Mouse (Mus musculus) lung, embryonic 14.5 days (tissue): ENCODE data around the gene Myo1d. TPM values are rescaled to one million over a fixed set of nuclear protein-coding genes. Genes with fewer than 3 reads are reported as not detected.

ENCODE experiments used
- ATAC-seq: fragments of 200-750 bp; cut with Nextera tagmentation; 2 replicates; pipeline ENCODE4 v1.8.0; 2017; ENCODE audit warnings: mild to moderate bottlenecking, moderate TSS enrichment, moderate library complexity; ENCODE audit not compliant: insufficient read depth
- DNase-seq: peaks from one replicate; pipeline ENCODE4 v3.0.0-alpha.2; 2015
- H3K27ac ChIP-seq: fragments of 300-500 bp; sonication (generic); 2 replicates; pipeline ENCODE4 v1.5.1; 2014; ENCODE audit warnings: low read depth, mild to moderate bottlenecking, moderate library complexity
- H3K27me3 ChIP-seq: fragments of 300-500 bp; sonication (generic); 2 replicates; pipeline ENCODE4 v1.6.1; 2014; ENCODE audit warnings: low read length, control low read depth; ENCODE audit not compliant: insufficient read depth
- H3K36me3 ChIP-seq: fragments of 300-500 bp; sonication (generic); 2 replicates; pipeline ENCODE4 v1.6.1; 2014; ENCODE audit warnings: control low read depth; ENCODE audit not compliant: insufficient read depth
- H3K4me1 ChIP-seq: fragments of 300-500 bp; sonication (generic); 2 replicates; pipeline ENCODE4 v1.6.1; 2014; ENCODE audit warnings: antibody characterized with exemption, control low read depth; ENCODE audit not compliant: insufficient read depth
- H3K4me2 ChIP-seq: fragments of 300-500 bp; sonication (generic); 2 replicates; pipeline ENCODE4 v1.6.1; 2014; ENCODE audit warnings: mild to moderate bottlenecking
- H3K4me3 ChIP-seq: fragments of 300-500 bp; sonication (generic); 2 replicates; pipeline ENCODE4 v1.5.1; 2014; ENCODE audit warnings: low read depth, low read length
- H3K9ac ChIP-seq: fragments of 300-500 bp; sonication (generic); 2 replicates; pipeline ENCODE4 v1.6.1; 2014
- H3K9me3 ChIP-seq: fragments of 300-500 bp; sonication (generic); 2 replicates; pipeline ENCODE4 v1.6.1; 2016; ENCODE audit warnings: low read depth, low read length, control low read depth
- CTCF ChIP-seq: IDR thresholded peaks from 2 replicates; pipeline ENCODE4 v1.5.1; 2016; ENCODE audit warnings: antibody characterized with exemption, low read depth
- WGBS: fragments of 180-500 bp; shearing (Covaris S2); extraction: QIAGEN DNeasy Blood & Tissue Kit; methylation state at CpG from one replicate; pipeline ENCODE4 v1.1.7; 2014; 5-methylcytosine and 5-hydroxymethylcytosine counted together
- polyA plus RNA-seq: library from polyadenylated mRNA; unstranded; fragments of >200 nt; fragmentation: Nextera tagmentation; extraction: Ambion mirVana; gene quantifications from 2 replicates; pipeline ENCODE4 v1.2.1, GENCODE M21; 2014

Gene Myo1d
- polyA plus RNA-seq, 1 experiment from 2014 or later, result 16.1 TPM

GRCm38 (mm10) chr11:80527697-80528096 is 252.1 kb downstream of the Myo1d start:
- ATAC-seq (no peak), DNase-seq (no peak)
- Histone ChIP-seq H3K4me3 (no peak overlapping the region), H3K4me2 (no peak overlapping the region), H3K4me1 (peaks cover 4% of the 10 kb centered on the region; the same call in 1 of the 2 replicates), H3K9ac (no peak overlapping the region), H3K9me3 (no peaks in the 10 kb centered on the region), H3K36me3 (no peaks in the 10 kb centered on the region), H3K27ac (no peak overlapping the region), H3K27me3 (no peaks in the 10 kb centered on the region)
- peak; percentile 44 for TF ChIP-seq CTCF

GRCm38 (mm10) chr11:80524213-80524612 is 255.6 kb downstream of the Myo1d start:
- DNase-seq (no peak), ATAC-seq (no peak)
- Histone ChIP-seq H3K9ac (no peak overlapping the region), H3K4me2 (no peak overlapping the region), H3K4me3 (no peak overlapping the region), H3K36me3 (no peaks in the 10 kb centered on the region), H3K4me1 (peaks cover 5% of the 10 kb centered on the region; the same call in 1 of the 2 replicates), H3K27me3 (no peaks in the 10 kb centered on the region), H3K27ac (no peak overlapping the region), H3K9me3 (no peaks in the 10 kb centered on the region)
- no peak for TF ChIP-seq CTCF
- 90% methylated on average over 5 of the region's 5 CpGs for WGBS

- Histone ChIP-seq H3K4me1 (peaks cover 5% of the 10 kb centered on the region; the same call in 1 of the 2 replicates), H3K4me2 (no peak overlapping the region), H3K27me3 (no peaks in the 10 kb centered on the region), H3K4me3 (no peak overlapping the region), H3K9me3 (no peaks in the 10 kb centered on the region), H3K36me3 (no peaks in the 10 kb centered on the region), H3K9ac (no peak overlapping the region), H3K27ac (no peak overlapping the region)
- no peak for TF ChIP-seq CTCF
- ATAC-seq (no peak), DNase-seq (peak; percentile 29)
- WGBS, result 63% methylated on average over 4 of the region's 4 CpGs
These were observed 256.4 kb downstream of the Myo1d start for GRCm38 (mm10) chr11:80523410-80523809.

GRCm38 (mm10) chr11:80522852-80523251 is 257.0 kb downstream of the Myo1d start:
- 27% methylated on average over 2 of the region's 2 CpGs for WGBS
- 0 out of 2 replicates have a peak overlapping the region, but pooled peaks have one; percentile 12 for H3K27ac ChIP-seq
- ATAC-seq, result no peak

GRCm38 (mm10) chr11:80521148-80521547 is 258.7 kb downstream of the Myo1d start:
- ATAC-seq (no peak), DNase-seq (no peak)
- H3K4me1 ChIP-seq, result peaks cover 5% of the 10 kb centered on the region; the same call in 1 of the 2 replicates
- H3K9me3 ChIP-seq, result no peaks in the 10 kb centered on the region
- no peak overlapping the region for H3K27ac ChIP-seq
- TF ChIP-seq CTCF, result no peak
- no peak overlapping the region for H3K4me2 ChIP-seq
- H3K36me3 ChIP-seq, result no peaks in the 10 kb centered on the region
- H3K4me3 ChIP-seq, result no peak overlapping the region
- 63% methylated on average over 2 of the region's 2 CpGs for WGBS
- H3K9ac ChIP-seq, result no peak overlapping the region
- H3K27me3 ChIP-seq, result no peaks in the 10 kb centered on the region

More at GRCm38 (mm10) chr11:80522852-80523251, 257.0 kb downstream of the Myo1d start:
- peaks cover 5% of the 10 kb centered on the region; the same call in 1 of the 2 replicates for H3K4me1 ChIP-seq
- H3K27me3 ChIP-seq, result no peaks in the 10 kb centered on the region
- H3K4me2 ChIP-seq, result no peak overlapping the region
- DNase-seq, result peak; percentile 54
- TF ChIP-seq CTCF, result no peak
- H3K4me3 ChIP-seq, result no peak overlapping the region
- no peak overlapping the region for H3K9ac ChIP-seq
- no peaks in the 10 kb centered on the region for H3K9me3 ChIP-seq
- H3K36me3 ChIP-seq, result no peaks in the 10 kb centered on the region

- Histone ChIP-seq H3K9me3 (no peaks in the 10 kb centered on the region), H3K4me3 (no peak overlapping the region), H3K27me3 (no peaks in the 10 kb centered on the region), H3K36me3 (no peaks in the 10 kb centered on the region), H3K27ac (no peak overlapping the region), H3K4me1 (peaks cover 8% of the 10 kb centered on the region; the same call in 1 of the 2 replicates), H3K4me2 (no peak overlapping the region), H3K9ac (no peak overlapping the region)
- TF ChIP-seq CTCF, result no peak
- no peak; the same call in 1 of the 2 replicates for ATAC-seq
- WGBS, result 48% methylated on average over 9 of the region's 9 CpGs
- peak; percentile 70 for DNase-seq
These were observed 261.1 kb downstream of the Myo1d start for GRCm38 (mm10) chr11:80518421-80519367.

- no peak overlapping the region for H3K27ac ChIP-seq
- 77% methylated on average over 8 of the region's 8 CpGs for WGBS
- ATAC-seq, result no peak
These were observed 263.9 kb downstream of the Myo1d start for GRCm38 (mm10) chr11:80515895-80516294.

More at GRCm38 (mm10) chr11:80515895-80516294, 263.9 kb downstream of the Myo1d start:
- H3K4me3 ChIP-seq, result no peak overlapping the region
- no peaks in the 10 kb centered on the region for H3K27me3 ChIP-seq
- H3K36me3 ChIP-seq, result no peaks in the 10 kb centered on the region
- no peak for TF ChIP-seq CTCF
- H3K9ac ChIP-seq, result no peak overlapping the region
- no peak for DNase-seq
- no peaks in the 10 kb centered on the region for H3K9me3 ChIP-seq
- peaks cover 3% of the 10 kb centered on the region; the same call in 1 of the 2 replicates for H3K4me1 ChIP-seq
- H3K4me2 ChIP-seq, result no peak overlapping the region
